Mouse (Mus musculus): Measurements from ENCODE around the gene Ksr1.

The Ksr1 gene

DNA sequence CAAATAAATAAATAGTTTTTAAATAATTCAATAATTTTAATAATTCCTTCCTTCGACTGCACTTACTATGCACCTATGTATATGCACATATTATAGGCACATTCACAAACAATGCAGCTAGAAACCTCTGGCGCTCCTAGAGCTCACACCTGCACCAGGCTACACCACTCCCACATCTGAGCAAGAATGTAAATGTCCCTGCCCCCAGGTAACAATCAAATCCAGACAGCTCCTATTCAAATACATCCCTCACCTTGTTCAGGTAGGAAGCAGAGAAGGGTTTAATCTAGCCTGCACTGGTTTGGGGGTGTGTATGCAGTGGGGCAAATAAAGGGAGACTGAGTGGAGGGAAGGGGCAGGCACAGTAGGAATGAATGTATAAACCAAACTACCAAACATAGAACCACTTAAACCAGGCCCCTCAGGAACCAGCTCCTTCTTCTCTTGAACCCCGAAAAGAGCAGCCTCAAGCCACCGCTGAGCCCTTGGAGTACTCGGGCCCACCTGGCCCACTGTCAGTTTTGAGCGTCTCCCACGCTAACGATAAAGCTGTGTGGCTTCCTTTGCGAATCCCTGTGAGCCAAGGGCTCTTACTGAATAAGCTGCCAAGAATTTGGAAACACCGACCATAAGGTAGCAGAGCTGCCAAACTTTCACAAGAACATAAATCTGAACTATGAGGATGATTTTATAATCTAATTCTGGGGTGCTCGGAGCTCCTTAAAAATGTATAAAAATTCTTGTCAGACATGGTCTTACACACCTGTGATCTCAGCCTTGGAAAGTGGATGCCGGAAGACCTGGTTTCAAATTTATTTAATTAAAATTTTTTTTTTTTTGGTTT is 167.8 kb downstream of the Ksr1 start:
- no peak for DNase-seq

DNA sequence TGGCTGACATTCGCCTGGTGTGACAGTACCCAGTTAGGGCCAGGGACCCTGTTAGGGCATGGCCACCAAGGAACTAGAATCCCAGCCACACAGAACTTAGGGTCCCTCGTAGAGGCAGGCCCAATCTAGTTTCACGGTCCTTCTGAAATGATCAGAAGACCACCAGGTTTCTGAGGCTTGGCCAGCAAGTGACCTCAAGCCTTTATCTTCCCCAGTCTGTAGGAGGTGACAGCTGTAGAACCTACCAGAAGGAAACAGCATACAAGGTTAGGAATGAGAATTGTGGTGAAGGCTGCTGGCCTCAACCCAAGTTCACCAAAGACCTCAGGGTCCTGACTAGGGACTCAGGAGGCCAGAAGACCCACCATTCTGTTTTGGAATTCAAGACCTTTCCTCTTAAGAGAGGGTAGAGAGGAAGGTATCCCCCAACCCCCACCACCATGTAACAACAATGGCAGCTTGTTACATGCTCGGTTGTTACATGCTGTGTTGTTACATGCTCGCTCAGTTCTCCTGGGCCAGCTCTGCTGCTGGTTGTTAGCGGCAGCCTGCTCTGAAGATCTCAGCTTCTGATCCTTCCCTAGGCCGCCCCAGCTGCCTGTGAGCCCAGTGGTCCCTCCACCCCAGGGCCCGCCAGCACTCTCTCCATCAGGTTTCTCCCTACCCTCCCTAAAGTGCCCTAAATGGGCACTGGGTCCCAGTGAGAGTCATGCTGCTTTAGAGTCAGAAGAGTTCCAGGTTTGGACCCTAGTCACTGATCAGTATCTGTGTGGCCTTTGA is 169.3 kb downstream of the Ksr1 start:
- DNase-seq: no peak

DNA sequence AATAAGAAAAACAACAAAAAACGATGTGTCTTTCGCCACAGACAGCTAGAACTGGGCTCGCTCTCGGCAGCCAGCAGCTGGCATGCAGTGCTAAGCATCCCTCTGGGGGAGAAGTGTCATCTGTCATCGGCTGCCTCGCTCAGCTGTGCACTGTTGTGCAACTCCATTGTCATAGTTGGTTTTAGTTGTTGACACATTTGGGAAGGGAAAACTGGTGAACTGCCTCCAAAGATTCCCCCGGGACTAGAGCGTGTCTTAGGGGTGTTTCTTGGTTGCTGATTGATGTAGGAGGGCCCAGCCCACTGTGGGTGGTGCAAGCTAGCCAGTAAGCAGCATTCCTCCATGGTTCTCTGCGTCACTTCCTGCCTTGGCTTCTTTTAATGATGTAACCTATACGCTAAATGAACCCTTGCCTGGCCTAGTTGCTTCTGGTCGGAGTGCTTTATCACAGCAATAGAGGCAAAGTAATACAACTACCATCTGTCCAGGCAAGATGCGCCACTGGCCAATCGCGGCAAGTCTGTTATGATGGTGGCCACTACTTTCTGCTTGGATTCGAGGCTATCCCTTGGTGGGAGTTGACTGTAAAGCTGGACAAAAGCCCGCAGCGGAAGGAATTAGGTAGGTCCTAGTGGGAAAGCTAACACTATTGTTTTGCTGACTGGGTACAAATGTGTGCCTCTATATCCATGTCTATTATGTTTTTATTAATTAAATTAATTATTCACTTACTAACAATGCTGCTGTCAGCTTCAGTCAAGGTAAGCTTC is 172.6 kb downstream of the Ksr1 start:
- DNase-seq: peak; percentile 42

DNA sequence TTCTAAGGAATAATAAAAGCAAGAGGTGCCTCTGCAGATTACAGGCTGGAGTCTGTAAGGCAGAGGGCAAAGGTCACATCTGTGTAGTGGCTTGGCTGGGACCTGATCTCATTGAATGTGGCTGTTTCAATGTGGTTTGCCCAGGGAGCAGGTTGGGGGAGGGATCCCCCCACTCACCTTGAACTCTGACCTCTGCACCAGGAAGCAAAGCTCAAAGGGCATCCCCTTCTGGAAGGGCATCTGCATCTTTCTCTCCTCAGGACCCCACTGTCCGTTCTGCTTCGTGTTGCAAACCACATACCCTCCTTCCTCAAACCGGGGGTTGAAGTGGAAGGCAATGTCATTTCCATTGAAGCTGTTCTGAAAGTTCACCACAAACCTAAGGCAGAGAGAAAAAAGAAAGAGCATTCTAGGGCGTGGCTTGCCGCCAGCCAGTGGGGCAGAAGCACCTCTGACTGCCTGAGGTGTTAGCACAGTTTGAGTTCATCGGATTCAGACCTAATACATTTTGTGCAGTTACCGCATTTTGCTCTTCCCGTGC is 173.3 kb downstream of the Ksr1 start:
- no peak for DNase-seq

DNA sequence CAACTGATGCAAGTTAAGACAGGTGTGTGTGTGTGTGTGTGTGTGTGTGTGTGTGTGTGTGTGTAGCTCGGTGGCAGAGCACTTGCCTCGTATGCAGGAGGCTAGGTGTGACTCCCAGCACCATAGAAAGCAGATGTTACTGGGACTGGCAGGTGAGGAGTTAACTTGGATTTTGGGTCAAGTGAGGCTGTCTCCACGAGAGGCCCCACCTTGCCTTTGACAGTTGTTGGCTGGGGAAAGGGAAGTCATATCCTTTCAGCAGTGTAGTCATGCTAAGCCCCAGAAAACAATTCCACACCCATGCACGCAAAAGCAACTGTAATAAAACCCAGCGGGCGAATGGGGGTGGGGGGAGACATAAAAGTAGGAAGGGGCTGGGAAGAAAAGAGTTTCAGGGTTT is 173.9 kb downstream of the Ksr1 start:
- no peak for DNase-seq

DNA sequence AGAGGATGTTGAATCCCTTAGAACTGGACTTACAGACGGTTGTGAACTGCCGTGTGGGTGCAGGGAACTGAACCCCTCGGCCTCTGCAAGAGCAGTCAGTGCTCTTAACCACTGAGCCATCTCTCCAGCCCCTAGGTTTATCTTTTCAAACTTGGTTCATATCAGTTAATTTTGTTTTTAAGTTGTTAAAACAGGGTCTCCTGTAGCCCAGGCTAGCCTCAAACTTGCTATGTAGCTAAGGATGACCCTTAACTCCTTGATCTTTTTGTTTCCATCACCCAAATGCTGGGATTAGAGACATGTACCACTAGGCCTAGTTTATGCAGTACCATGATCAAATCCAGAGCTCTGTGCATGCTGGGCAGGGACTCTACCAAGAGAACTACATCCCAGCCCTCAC is 174.5 kb downstream of the Ksr1 start:
- no peak for DNase-seq

DNA sequence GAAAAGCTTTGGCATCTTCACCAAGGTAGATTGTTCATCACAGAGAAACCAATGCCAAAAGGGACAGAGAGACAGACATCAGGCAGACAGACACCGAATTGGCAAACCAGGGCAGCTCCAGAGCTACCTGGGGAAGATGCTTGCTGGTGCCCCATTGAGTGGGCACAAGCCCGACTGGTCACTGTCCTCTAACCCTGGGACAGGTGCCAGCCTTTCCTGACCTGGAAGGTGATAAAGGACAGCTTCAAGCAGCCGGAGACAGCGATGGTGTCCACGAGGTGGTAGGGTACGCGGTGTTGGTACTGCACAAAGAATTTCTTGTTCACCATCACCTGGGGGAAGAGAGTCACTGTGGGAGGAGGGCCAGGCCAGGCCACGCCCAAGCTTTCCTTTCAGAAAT is 175.1 kb downstream of the Ksr1 start:
- no peak for DNase-seq

DNA sequence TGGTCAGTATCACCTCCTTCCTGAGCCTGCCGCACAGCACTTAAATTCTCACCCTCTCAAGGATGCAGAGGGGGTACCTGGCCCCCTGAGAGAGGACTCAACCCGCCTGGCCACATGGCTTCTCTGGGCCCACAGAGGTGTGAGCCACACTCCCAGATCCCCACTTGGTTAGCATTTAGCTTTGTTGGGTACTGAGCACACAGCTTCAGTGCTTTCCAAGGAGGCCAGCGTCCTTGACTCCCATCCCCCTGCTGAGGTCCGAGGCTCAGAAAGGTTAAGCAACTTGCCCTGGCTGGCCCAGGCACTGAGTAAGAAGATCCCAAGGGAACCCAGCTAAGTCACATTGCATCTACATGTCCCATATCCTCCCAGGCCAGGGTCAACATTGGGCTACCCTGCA is 178.1 kb downstream of the Ksr1 start:
- no peak for DNase-seq

DNA sequence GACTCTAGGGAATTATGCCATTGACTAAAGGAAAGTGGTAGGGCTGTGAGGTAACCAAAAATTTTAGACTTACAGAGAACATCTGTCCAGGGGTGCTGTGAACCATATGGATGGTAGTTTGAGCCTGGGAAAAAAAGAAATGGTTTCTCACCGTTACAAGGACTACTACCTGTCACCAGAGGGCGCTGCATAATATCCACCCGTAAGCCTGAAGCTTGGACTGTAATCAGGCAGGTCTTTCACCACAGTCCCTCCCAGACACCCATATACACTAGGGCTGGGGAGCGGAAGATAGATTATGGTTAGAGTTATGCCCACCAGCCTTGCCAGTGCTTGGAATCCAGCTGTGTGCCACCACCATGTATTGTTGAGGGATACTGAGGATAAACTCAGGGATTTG is 178.8 kb downstream of the Ksr1 start:
- DNase-seq: peak; percentile 84

All from lung, postnatal 36 days (tissue).